Mouse (Mus musculus) kidney, embryonic 16.5 days (tissue): ENCODE measurements around the gene Gm5728. TPM values are rescaled to one million over a fixed set of nuclear protein-coding genes. Genes with fewer than 3 reads are reported as not detected.
"Not testable (repeated sequence)": the region's sequence is repeated elsewhere in the genome, so short reads cannot be mapped to it uniquely, and the experiment has no call there.

ENCODE experiments used
- ATAC-seq: fragments of 200-750 bp; cut with Nextera tagmentation; 2 replicates; pipeline ENCODE4 v1.8.0; 2017; ENCODE audit warnings: moderate TSS enrichment; ENCODE audit not compliant: low FRiP score, low TSS enrichment
- H3K27ac ChIP-seq: fragments of 300-500 bp; sonication (generic); 2 replicates; pipeline ENCODE4 v1.5.1; 2014; ENCODE audit warnings: low read length
- H3K27me3 ChIP-seq: fragments of 300-500 bp; sonication (generic); 2 replicates; pipeline ENCODE4 v1.6.1; 2014; ENCODE audit warnings: low read length, control low read depth, mixed read lengths; ENCODE audit not compliant: insufficient read depth
- H3K36me3 ChIP-seq: fragments of 300-500 bp; sonication (generic); 2 replicates; pipeline ENCODE4 v1.6.1; 2014; ENCODE audit warnings: low read length, control low read depth, mixed read lengths; ENCODE audit not compliant: insufficient read depth
- H3K4me1 ChIP-seq: fragments of 300-500 bp; sonication (generic); 2 replicates; pipeline ENCODE4 v1.6.1; 2014; ENCODE audit warnings: low read length, control low read depth, mixed read lengths; ENCODE audit not compliant: insufficient read depth
- H3K4me2 ChIP-seq: fragments of 300-500 bp; sonication (generic); replicated peaks from 2 replicates; pipeline ENCODE4 v1.6.1; 2014; ENCODE audit warnings: low read depth, low read length
- H3K4me3 ChIP-seq: fragments of 300-500 bp; sonication (generic); 2 replicates; pipeline ENCODE4 v1.5.1; 2014; ENCODE audit warnings: mild to moderate bottlenecking, low read length
- H3K9ac ChIP-seq: fragments of 300-500 bp; sonication (generic); replicated peaks from 2 replicates; pipeline ENCODE4 v1.6.1; 2014; ENCODE audit warnings: low read length
- H3K9me3 ChIP-seq: fragments of 300-500 bp; sonication (generic); 2 replicates; pipeline ENCODE4 v1.6.1; 2016; ENCODE audit warnings: low read length, control low read depth
- WGBS: fragments of 180-500 bp; shearing (Covaris S2); extraction: QIAGEN DNeasy Blood & Tissue Kit; methylation state at CpG from one replicate; pipeline ENCODE4 v1.1.7; 2014; 5-methylcytosine and 5-hydroxymethylcytosine counted together
- polyA plus RNA-seq: library from polyadenylated mRNA; unstranded; fragments of >200 nt; fragmentation: Nextera tagmentation; extraction: Ambion mirVana; gene quantifications from 2 replicates; pipeline ENCODE4 v1.2.1, GENCODE M21; 2015

Gm5728 gene
- polyA plus RNA-seq, result not detected in 2 replicates

GRCm38 (mm10) chr7:20375310-20375709 is at the start of gene Gm5728:
Gene Gm5728, minus strand, starts transcription at chr7:20375410.
- not testable (repeated sequence) for H3K36me3 ChIP-seq, H3K4me3 ChIP-seq, H3K27ac ChIP-seq, ATAC-seq, H3K27me3 ChIP-seq, H3K9ac ChIP-seq, H3K9me3 ChIP-seq, H3K4me2 ChIP-seq, H3K4me1 ChIP-seq
- WGBS, result no CpG with 5 or more reads among the region's 1 CpGs

GRCm38 (mm10) chr7:20417642-20418041 is 42.4 kb upstream of the Gm5728 start, which contains the start of gene Vmn1r100:
Gene Vmn1r100, plus strand, starts transcription at chr7:20417942.
- not testable (repeated sequence) for H3K36me3 ChIP-seq, H3K27ac ChIP-seq, H3K9me3 ChIP-seq, H3K4me1 ChIP-seq, H3K9ac ChIP-seq, H3K27me3 ChIP-seq, H3K4me3 ChIP-seq, ATAC-seq, H3K4me2 ChIP-seq
- no CpG with 5 or more reads among the region's 3 CpGs for WGBS

GRCm38 (mm10) chr7:20333965-20334364 is 41.2 kb downstream of the Gm5728 start, which contains the start of gene Gm4133:
Gene Gm4133, minus strand, starts transcription at chr7:20334065.
- not testable (repeated sequence) for H3K9ac ChIP-seq, H3K36me3 ChIP-seq, H3K27me3 ChIP-seq, ATAC-seq, H3K9me3 ChIP-seq, H3K4me1 ChIP-seq, H3K4me2 ChIP-seq, H3K27ac ChIP-seq, H3K4me3 ChIP-seq
- no CpG with 5 or more reads among the region's 2 CpGs for whole genome bisulfite sequencing

Other genes with a start within 250 kb of the Gm5728 start
- gene Vmn1r93, start 236.3 kb downstream of the Gm5728 start, polyA plus RNA-seq, result not detected in 2 replicates
- not detected in 2 replicates for gene Vmn1r94, start 207.0 kb downstream of the Gm5728 start, polyA plus RNA-seq
- gene Vmn1r95, start 181.7 kb downstream of the Gm5728 start, polyA plus RNA-seq, result not detected in 2 replicates
- not detected in 2 replicates for gene Gm6164, start 169.8 kb downstream of the Gm5728 start, polyA plus RNA-seq
- gene Gm4498, start 141.6 kb downstream of the Gm5728 start, polyA plus RNA-seq, result not detected in 2 replicates
- gene Gm5890, start 112.6 kb downstream of the Gm5728 start, polyA plus RNA-seq, result not detected in 2 replicates
- gene Gm4133, start 41.3 kb downstream of the Gm5728 start, polyA plus RNA-seq, result not detected in 2 replicates
- gene Vmn1r100, start 42.5 kb upstream of the Gm5728 start, polyA plus RNA-seq, result not detected in 2 replicates
- gene Vmn1r101, start 67.2 kb upstream of the Gm5728 start, polyA plus RNA-seq, result not detected in 2 replicates
- gene Gm10670, start 99.5 kb upstream of the Gm5728 start, polyA plus RNA-seq, result not detected in 2 replicates
- not detected in 2 replicates for gene Vmn1r103, start 135.1 kb upstream of the Gm5728 start, polyA plus RNA-seq
- gene Vmn1r104, start 158.4 kb upstream of the Gm5728 start, polyA plus RNA-seq, result not detected in 2 replicates
- gene Gm5726, start 170.3 kb upstream of the Gm5728 start, polyA plus RNA-seq, result not detected in 2 replicates
- gene Gm4141, start 200.8 kb upstream of the Gm5728 start, polyA plus RNA-seq, result not detected in 2 replicates
- gene Gm4513, start 223.6 kb upstream of the Gm5728 start, polyA plus RNA-seq, result not detected in 2 replicates